Mouse (Mus musculus) CD4-positive naive resting alpha-beta T cell, adult 76 days (primary cell): ENCODE results near the gene Ddx6. TPM values are rescaled to one million over a fixed set of nuclear protein-coding genes. Genes with fewer than 3 reads are reported as not detected.

Source experiments
- total RNA-seq: library from RNA; stranded (reverse); gene quantifications from one replicate; pipeline ENCODE4 v1.2.4, GENCODE M21; 2023

The Ddx6 gene
- 258 TPM for total RNA-seq

GRCm38 (mm10) chr9:44604779-44605615 is at the start of gene Ddx6:
Gene Ddx6, plus strand, starts transcription at chr9:44604892.

GRCm38 (mm10) chr9:44561597-44561996 is 43.1 kb upstream of the Ddx6 start, which contains the start of gene Cxcr5:
Gene Cxcr5, minus strand, starts transcription at chr9:44561877.

GRCm38 (mm10) chr9:44673005-44673404 is 68.3 kb downstream of the Ddx6 start, which contains the start of gene Treh:
Gene Treh, plus strand, starts transcription at chr9:44673233.

Other genes with a start within 250 kb of the Ddx6 start
- 55.9 TPM for gene Vps11, start 243.2 kb upstream of the Ddx6 start, total RNA-seq
- gene Hyou1, start 225.4 kb upstream of the Ddx6 start, total RNA-seq, result 65.5 TPM
- gene Slc37a4, start 208.0 kb upstream of the Ddx6 start, total RNA-seq, result 13.5 TPM
- gene Rps25, start 197.8 kb upstream of the Ddx6 start, total RNA-seq, result 2,729 TPM
- gene Trappc4, start 197.3 kb upstream of the Ddx6 start, total RNA-seq, result 52.8 TPM
- 35.9 TPM for gene Ccdc84, start 186.3 kb upstream of the Ddx6 start, total RNA-seq
- gene Foxr1, start 163.8 kb upstream of the Ddx6 start, total RNA-seq, result not detected
- not detected for gene Upk2, start 149.9 kb upstream of the Ddx6 start, total RNA-seq
- gene Bcl9l, start 122.1 kb upstream of the Ddx6 start, total RNA-seq, result 159 TPM
- 26.2 TPM for gene Cxcr5, start 43.0 kb upstream of the Ddx6 start, total RNA-seq
- not detected for gene Treh, start 68.3 kb downstream of the Ddx6 start, total RNA-seq
- gene Phldb1, start 130.3 kb downstream of the Ddx6 start, total RNA-seq, result 1.8 TPM
- 145 TPM for gene Arcn1, start 163.0 kb downstream of the Ddx6 start, total RNA-seq
- 61.6 TPM for gene Ift46, start 163.0 kb downstream of the Ddx6 start, total RNA-seq
- gene Tmem25, start 194.4 kb downstream of the Ddx6 start, total RNA-seq, result 1.6 TPM
- gene Ttc36, start 198.2 kb downstream of the Ddx6 start, total RNA-seq, result 2.9 TPM